Mouse (Mus musculus): ENCODE results near the gene Uts2r. TPM values are rescaled to one million over a fixed set of nuclear protein-coding genes. Genes with fewer than 3 reads are reported as not detected.

Gene Uts2r
- polyA plus RNA-seq (2014; fragmentation: Nextera tagmentation; extraction: Ambion mirVana): 0.12 TPM in 1 of 2 replicates, not detected in the other

DNA sequence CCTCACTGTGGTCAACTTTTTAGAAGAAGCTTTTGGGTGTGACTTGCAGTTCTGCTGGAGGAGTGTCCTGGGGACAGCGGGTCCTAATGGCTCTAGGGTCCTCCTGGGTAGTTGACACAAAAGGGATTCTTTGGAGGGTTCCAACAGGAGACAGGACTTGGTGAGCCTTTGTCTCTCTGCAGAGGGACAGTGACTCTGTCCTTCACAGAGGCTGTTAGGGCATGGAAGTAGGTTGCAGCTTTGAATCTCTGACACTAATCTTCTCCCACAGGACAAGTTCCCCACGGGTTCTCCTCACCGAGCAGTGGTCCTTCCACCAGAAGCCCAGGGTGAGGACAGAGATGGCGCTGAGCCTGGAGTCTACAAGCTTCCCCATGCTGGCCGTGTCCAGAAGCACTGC lies at the start of gene Uts2r:
TSS of gene Uts2r (plus strand) at position 301 of the 400 bp plus-strand sequence.
- no peak within 1 kb of the TSS for H3K27ac ChIP-seq (ENCODE audit: low read depth, low read length)
- peaks cover 26% of the 10 kb centered on the region for H3K27me3 ChIP-seq (replicated peaks; ENCODE audit: control insufficient read depth, insufficient read depth, low read length)
- no peaks in the 10 kb centered on the region for H3K4me1 ChIP-seq (ENCODE audit: control insufficient read depth, insufficient read depth, low read length)
- no peak within 1 kb of the TSS for H3K9ac ChIP-seq (ENCODE audit: low read length)
- H3K36me3 ChIP-seq (ENCODE audit: control insufficient read depth, insufficient read depth, low read length): no peaks in the 10 kb centered on the region
- no peaks in the 10 kb centered on the region for H3K9me3 ChIP-seq (replicated peaks; ENCODE audit: control insufficient read depth, low read length)
- no peak within 1 kb of the TSS for H3K4me2 ChIP-seq (ENCODE audit: low read length)
- no peak within 1 kb of the TSS for H3K4me3 ChIP-seq (ENCODE audit: low read depth, low read length)
- no peak for ATAC-seq
- 85% methylated on average over 5 of the region's 5 CpGs for WGBS
- no peak for DNase-seq (ENCODE audit: low spot score)

DNA sequence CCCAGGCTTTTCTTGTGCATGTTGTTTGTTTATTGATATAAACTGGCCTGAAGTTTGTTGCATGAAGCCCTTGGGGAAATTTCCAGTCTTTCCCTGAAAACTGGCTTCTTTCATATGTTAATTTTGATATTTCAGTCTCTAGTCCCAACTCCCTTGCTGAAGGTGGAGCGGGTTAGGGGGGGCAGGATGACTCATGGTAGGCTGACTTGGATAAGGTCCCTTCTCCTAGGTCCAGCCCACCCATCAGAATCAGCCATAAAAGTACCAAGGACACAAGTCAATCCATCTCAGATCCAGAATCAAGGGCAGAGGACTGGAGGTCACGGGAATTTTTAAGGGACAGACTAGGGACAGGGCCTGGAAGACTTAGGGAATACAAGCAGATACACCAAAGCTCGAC lies 49.0 kb upstream of the Uts2r start:
- 92% methylated on average over 3 of the region's 3 CpGs for WGBS
- H3K4me1 ChIP-seq (ENCODE audit: control insufficient read depth, insufficient read depth, low read length): peaks cover 8% of the 10 kb centered on the region
- H3K36me3 ChIP-seq (ENCODE audit: control insufficient read depth, insufficient read depth, low read length): no peaks in the 10 kb centered on the region
- DNase-seq (ENCODE audit: low spot score) (no peak), ATAC-seq (no peak)
- no peak overlapping the region for H3K9ac ChIP-seq (ENCODE audit: low read length)
- no peak overlapping the region for H3K4me3 ChIP-seq (ENCODE audit: low read depth, low read length)
- H3K27me3 ChIP-seq (replicated peaks; ENCODE audit: control insufficient read depth, insufficient read depth, low read length): 0 out of 2 replicates have a peak, but pooled peaks cover 5% of the 10 kb centered on the region
- no peaks in the 10 kb centered on the region for H3K9me3 ChIP-seq (replicated peaks; ENCODE audit: control insufficient read depth, low read length)
- no peak overlapping the region for H3K4me2 ChIP-seq (ENCODE audit: low read length)
- H3K27ac ChIP-seq (ENCODE audit: low read depth, low read length): no peak overlapping the region

DNA sequence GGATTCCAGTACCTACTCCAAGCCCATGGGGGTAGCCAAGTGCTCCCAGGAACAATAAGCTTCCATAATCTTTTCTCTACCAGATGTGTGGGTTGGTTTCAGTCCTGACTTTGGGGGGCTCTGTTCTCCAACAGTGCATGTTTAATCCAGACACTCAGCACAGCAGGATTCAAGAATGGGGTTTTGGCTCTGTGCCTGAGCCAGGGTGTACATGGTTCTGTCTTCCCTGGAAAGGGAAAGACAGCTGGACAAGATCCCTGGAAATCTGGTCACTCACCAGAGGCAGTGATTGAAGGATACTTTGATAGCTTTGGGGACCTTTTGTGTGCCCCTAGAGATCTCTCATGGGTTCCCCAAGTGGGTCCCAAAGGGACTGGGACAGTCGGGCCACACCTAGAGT lies 48.5 kb upstream of the Uts2r start:
- H3K4me2 ChIP-seq (ENCODE audit: low read length): no peak overlapping the region
- DNase-seq (ENCODE audit: low spot score): peak; percentile 19
- no peak for ATAC-seq
- 0 out of 2 replicates have a peak, but pooled peaks cover 5% of the 10 kb centered on the region for H3K27me3 ChIP-seq (replicated peaks; ENCODE audit: control insufficient read depth, insufficient read depth, low read length)
- 92% methylated on average over 1 of the region's 1 CpGs for WGBS
- H3K9ac ChIP-seq (ENCODE audit: low read length): no peak overlapping the region
- H3K27ac ChIP-seq (ENCODE audit: low read depth, low read length): no peak overlapping the region
- no peaks in the 10 kb centered on the region for H3K36me3 ChIP-seq (ENCODE audit: control insufficient read depth, insufficient read depth, low read length)
- no peak overlapping the region for H3K4me3 ChIP-seq (ENCODE audit: low read depth, low read length)
- peaks cover 8% of the 10 kb centered on the region for H3K4me1 ChIP-seq (ENCODE audit: control insufficient read depth, insufficient read depth, low read length)
- no peaks in the 10 kb centered on the region for H3K9me3 ChIP-seq (replicated peaks; ENCODE audit: control insufficient read depth, low read length)

DNA sequence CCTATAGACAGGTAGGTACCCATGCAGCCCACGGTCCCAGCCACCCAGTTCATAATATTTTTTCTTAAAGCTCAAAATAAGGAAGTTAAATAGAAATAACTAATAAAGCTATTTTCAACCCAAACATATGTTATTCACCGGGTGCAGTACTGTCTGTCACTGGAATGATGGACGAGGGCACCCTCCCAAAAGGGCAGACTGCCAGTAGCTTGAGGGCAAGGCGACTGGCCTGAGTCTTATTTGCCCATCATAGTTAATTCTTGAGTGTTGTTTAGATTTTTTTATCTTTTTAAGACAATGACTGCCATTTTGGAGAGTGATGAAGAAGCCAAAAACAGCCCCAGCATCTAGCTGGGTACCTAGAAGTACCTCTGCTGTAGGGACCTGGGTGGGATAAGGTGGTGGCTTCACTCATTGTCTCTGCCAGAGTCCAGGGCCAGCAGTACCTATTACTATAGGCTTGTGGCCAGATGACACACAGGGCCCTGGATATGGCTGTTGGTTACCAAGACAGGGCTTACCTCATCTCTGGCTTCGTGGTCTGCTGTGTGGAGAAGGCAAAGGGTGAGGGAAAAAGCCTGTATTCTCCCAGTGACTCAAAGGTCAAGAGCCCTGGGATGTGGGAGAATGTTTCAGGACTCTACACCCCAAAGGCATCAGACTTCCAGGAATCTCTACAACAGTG lies 47.8 kb upstream of the Uts2r start:
- Histone ChIP-seq H3K4me2 (ENCODE audit: low read length) (no peak overlapping the region), H3K9me3 (replicated peaks; ENCODE audit: control insufficient read depth, low read length) (no peaks in the 10 kb centered on the region), H3K9ac (ENCODE audit: low read length) (no peak overlapping the region), H3K4me3 (ENCODE audit: low read depth, low read length) (no peak overlapping the region), H3K27ac (ENCODE audit: low read depth, low read length) (no peak overlapping the region), H3K27me3 (replicated peaks; ENCODE audit: control insufficient read depth, insufficient read depth, low read length) (0 out of 2 replicates have a peak, but pooled peaks cover 5% of the 10 kb centered on the region), H3K4me1 (ENCODE audit: control insufficient read depth, insufficient read depth, low read length) (peaks cover 8% of the 10 kb centered on the region), H3K36me3 (ENCODE audit: control insufficient read depth, insufficient read depth, low read length) (no peaks in the 10 kb centered on the region)
- 67% methylated on average over 5 of the region's 5 CpGs for WGBS
- peak; percentile 23 for DNase-seq (ENCODE audit: low spot score)
- ATAC-seq: no peak

DNA sequence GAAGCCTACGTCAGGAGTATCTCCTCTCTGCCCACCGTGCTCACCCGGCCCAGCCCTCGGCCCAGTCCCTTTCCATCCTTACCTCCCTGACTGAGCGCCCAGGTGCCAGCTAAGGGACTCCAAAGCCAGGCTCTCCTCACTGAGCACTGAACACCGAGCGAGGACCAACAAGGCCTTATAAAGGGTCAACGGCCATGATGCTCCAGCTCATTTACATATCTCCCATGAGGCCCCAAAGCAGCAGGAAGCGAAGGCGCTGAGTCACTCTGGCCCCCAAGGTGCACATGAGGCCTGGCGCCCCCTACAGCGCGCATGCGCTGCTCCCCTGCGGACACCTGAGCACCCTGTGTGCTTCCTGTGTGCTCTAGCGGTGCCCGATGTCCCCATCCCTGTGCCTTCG lies 42.0 kb upstream of the Uts2r start:
- no peaks in the 10 kb centered on the region for H3K4me1 ChIP-seq (ENCODE audit: control insufficient read depth, insufficient read depth, low read length)
- no peaks in the 10 kb centered on the region for H3K36me3 ChIP-seq (ENCODE audit: control insufficient read depth, insufficient read depth, low read length)
- no peaks in the 10 kb centered on the region for H3K27me3 ChIP-seq (replicated peaks; ENCODE audit: control insufficient read depth, insufficient read depth, low read length)
- 89% methylated on average over 18 of the region's 18 CpGs for WGBS
- H3K4me2 ChIP-seq (ENCODE audit: low read length): no peak overlapping the region
- H3K9me3 ChIP-seq (replicated peaks; ENCODE audit: control insufficient read depth, low read length): no peaks in the 10 kb centered on the region
- no peak overlapping the region for H3K9ac ChIP-seq (ENCODE audit: low read length)
- no peak for ATAC-seq
- no peak overlapping the region for H3K4me3 ChIP-seq (ENCODE audit: low read depth, low read length)
- no peak for DNase-seq (ENCODE audit: low spot score)
- H3K27ac ChIP-seq (ENCODE audit: low read depth, low read length): no peak overlapping the region

DNA sequence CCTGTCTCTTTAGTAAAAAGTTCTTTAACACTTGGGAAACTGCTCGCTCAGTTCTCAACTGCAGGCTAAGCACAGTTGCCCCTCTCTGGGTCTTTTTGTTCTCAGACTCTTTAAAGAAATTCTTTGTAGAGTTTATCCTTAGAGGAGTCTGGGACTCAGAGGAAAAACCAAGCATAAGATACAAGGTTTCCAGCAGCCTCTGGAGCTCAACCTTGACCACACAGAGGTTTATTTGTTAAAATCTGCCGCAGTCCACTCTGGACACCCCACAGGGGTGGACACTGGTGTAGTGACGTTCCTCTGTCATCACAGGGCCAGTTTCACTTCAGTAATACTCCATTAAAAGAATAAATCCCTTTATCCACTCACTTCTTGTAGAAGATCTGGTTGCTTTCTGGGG lies 41.5 kb upstream of the Uts2r start, which contains the start of gene Tex19.2:
TSS of gene Tex19.2 (minus strand) at position 101 of the 400 bp plus-strand sequence.
- H3K4me3 ChIP-seq (ENCODE audit: low read depth, low read length): no peak within 1 kb of the TSS
- H3K27ac ChIP-seq (ENCODE audit: low read depth, low read length): no peak within 1 kb of the TSS
- no peak within 1 kb of the TSS for H3K4me2 ChIP-seq (ENCODE audit: low read length)
- no peaks in the 10 kb centered on the region for H3K36me3 ChIP-seq (ENCODE audit: control insufficient read depth, insufficient read depth, low read length)
- DNase-seq (ENCODE audit: low spot score) (no peak), ATAC-seq (no peak)
- 35% methylated on average over 3 of the region's 3 CpGs for WGBS
- no peaks in the 10 kb centered on the region for H3K27me3 ChIP-seq (replicated peaks; ENCODE audit: control insufficient read depth, insufficient read depth, low read length)
- no peaks in the 10 kb centered on the region for H3K9me3 ChIP-seq (replicated peaks; ENCODE audit: control insufficient read depth, low read length)
- no peaks in the 10 kb centered on the region for H3K4me1 ChIP-seq (ENCODE audit: control insufficient read depth, insufficient read depth, low read length)
- H3K9ac ChIP-seq (ENCODE audit: low read length): no peak within 1 kb of the TSS

DNA sequence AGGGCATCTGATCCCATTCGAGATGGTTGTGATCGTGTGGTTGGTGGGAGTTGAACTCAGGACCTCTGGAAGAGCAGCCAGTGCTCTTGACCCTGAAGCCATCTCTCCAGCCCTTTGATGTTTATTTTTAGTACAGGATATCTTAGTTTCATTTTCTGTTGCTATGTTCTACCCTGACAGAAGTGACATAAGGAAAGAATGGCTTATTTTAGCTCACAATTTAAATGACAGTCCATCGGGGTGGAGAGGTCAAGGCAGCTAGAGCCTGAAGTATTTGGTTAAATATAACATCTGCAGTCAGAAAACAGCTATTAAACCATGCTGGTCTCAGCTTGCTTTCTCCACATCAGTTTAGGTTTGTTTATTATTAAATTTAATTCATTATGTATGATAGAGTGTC lies 38.9 kb upstream of the Uts2r start:
- ATAC-seq: no peak
- Histone ChIP-seq H3K4me3 (ENCODE audit: low read depth, low read length) (no peak overlapping the region), H3K27ac (ENCODE audit: low read depth, low read length) (no peak overlapping the region), H3K4me1 (ENCODE audit: control insufficient read depth, insufficient read depth, low read length) (no peaks in the 10 kb centered on the region), H3K27me3 (replicated peaks; ENCODE audit: control insufficient read depth, insufficient read depth, low read length) (no peaks in the 10 kb centered on the region), H3K36me3 (ENCODE audit: control insufficient read depth, insufficient read depth, low read length) (no peaks in the 10 kb centered on the region), H3K9ac (ENCODE audit: low read length) (no peak overlapping the region), H3K4me2 (ENCODE audit: low read length) (no peak overlapping the region), H3K9me3 (replicated peaks; ENCODE audit: control insufficient read depth, low read length) (no peaks in the 10 kb centered on the region)
- DNase-seq (ENCODE audit: low spot score): no peak
- WGBS: 80% methylated on average over 3 of the region's 3 CpGs

DNA sequence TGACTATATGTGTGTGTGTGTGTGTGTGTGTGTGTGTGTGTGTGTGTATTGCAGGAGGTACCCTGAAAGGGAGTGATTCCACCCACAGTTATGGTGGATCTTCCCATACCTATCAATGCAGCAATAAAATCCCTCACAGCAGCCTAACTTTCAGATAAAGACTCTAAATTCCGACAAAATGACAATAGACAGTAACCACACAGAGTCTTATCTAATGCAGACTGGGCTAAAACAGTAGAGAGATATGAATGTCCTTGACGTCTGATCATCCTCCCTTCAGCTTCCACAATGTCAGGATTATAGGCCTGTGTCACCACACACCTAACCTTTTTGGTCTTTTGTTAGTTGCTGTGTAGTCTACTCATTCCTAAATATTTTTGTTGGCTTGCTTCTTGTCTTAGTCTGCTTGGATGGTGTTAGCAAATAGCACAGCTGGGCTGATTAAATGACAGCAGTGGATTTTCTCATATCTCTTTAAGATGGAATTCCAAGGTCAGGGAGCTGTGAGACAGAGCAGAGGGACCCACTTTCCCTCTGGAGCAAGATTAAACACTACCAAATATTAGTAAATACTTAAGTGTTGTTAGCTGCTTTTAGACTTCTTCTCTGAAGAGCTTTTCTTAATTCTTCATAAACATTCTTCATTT lies 37.9 kb upstream of the Uts2r start:
- no peaks in the 10 kb centered on the region for H3K27me3 ChIP-seq (replicated peaks; ENCODE audit: control insufficient read depth, insufficient read depth, low read length)
- no peaks in the 10 kb centered on the region for H3K4me1 ChIP-seq (ENCODE audit: control insufficient read depth, insufficient read depth, low read length)
- no peak overlapping the region for H3K4me3 ChIP-seq (ENCODE audit: low read depth, low read length)
- H3K36me3 ChIP-seq (ENCODE audit: control insufficient read depth, insufficient read depth, low read length): no peaks in the 10 kb centered on the region
- no peak overlapping the region for H3K4me2 ChIP-seq (ENCODE audit: low read length)
- H3K9me3 ChIP-seq (replicated peaks; ENCODE audit: control insufficient read depth, low read length): no peaks in the 10 kb centered on the region
- no peak overlapping the region for H3K27ac ChIP-seq (ENCODE audit: low read depth, low read length)
- DNase-seq (ENCODE audit: low spot score) (no peak), ATAC-seq (no peak)
- H3K9ac ChIP-seq (ENCODE audit: low read length): no peak overlapping the region
- WGBS: 84% methylated on average over 2 of the region's 2 CpGs

DNA sequence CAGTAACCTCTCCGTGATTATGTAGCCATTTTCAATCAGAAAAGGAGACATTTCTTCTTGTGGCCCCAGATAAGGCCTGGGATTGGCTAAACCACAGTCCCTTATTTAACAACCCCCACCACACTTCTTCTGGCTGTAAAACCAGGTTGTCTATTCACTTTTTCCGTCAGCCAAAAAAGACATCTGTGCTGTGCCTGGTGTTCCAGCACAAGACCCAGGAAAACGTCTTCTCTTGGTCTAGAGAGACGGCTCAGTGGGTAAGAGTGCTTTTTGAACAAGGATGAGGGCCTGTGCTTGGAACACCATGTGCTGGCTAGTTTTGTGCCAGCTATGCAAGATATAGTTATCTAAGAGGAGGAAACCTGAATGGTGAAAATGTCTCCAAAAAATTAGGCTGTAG lies 36.6 kb upstream of the Uts2r start:
- no peaks in the 10 kb centered on the region for H3K9me3 ChIP-seq (replicated peaks; ENCODE audit: control insufficient read depth, low read length)
- ATAC-seq: no peak

More for the DNA sequence above, 36.6 kb upstream of the Uts2r start:
- WGBS: 80% methylated on average over 4 of the region's 4 CpGs
- H3K4me1 ChIP-seq (ENCODE audit: control insufficient read depth, insufficient read depth, low read length): no peaks in the 10 kb centered on the region
- H3K27ac ChIP-seq (ENCODE audit: low read depth, low read length): no peak overlapping the region
- no peak overlapping the region for H3K4me2 ChIP-seq (ENCODE audit: low read length)
- no peak overlapping the region for H3K9ac ChIP-seq (ENCODE audit: low read length)
- H3K36me3 ChIP-seq (ENCODE audit: control insufficient read depth, insufficient read depth, low read length): no peaks in the 10 kb centered on the region
- no peak for DNase-seq (ENCODE audit: low spot score)
- no peak overlapping the region for H3K4me3 ChIP-seq (ENCODE audit: low read depth, low read length)
- H3K27me3 ChIP-seq (replicated peaks; ENCODE audit: control insufficient read depth, insufficient read depth, low read length): no peaks in the 10 kb centered on the region
